In the genomic region with DNA sequence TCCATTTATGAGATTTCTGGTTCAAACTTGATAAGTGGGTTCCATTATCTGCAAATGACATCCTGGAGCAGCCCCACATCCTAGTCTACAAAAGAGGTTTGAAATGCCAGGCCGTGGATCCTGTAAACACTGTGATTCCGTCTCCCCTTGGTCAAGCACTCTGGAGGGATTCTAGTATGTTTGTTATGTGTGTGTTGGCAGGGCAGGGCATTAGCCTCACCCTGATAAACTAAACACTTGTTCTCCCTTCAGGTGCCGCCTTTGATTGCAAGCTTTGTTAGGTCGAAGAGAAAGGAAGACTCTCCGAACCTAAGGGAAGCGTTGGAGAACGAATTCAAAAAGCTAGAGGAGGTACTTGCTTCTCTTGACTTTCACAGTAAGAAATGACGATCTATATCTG, we compare ENCODE assay signal across 23 mouse cellular contexts. TPM values are rescaled to one million over a fixed set of nuclear protein-coding genes. Genes with fewer than 3 reads are reported as not detected.
"Had no signal": no experiment of that assay in that cellular context is flagged by ENCODE, and none has a peak within 500 bp of the region (broad histone marks: within the 10 kb centered on the region; RNA-seq: fewer than 3 reads in every experiment).

No protein-coding gene starts in this region.

- H3K4me3 ChIP-seq: layer of hippocampus, adult 2 months; left cerebral cortex, adult 2 months; limb, embryonic 12.5 days; limb, embryonic 15.5 days; neural tube, embryonic 13.5 days had no signal

- DNase-seq: kidney, adult 2 months; kidney, postnatal 25 days; layer of hippocampus, adult 9-11 months; liver, postnatal 0 days; midbrain, embryonic 14.5 days; retina, postnatal 1 day; right cerebral cortex, postnatal 25 days; spleen, adult 18-20 months; thymus, postnatal 25 days had no signal

- H3K27me3 ChIP-seq: limb, embryonic 12.5 days; limb, embryonic 15.5 days; neural tube, embryonic 13.5 days had no signal

- ATAC-seq: hindbrain, postnatal 0 days; inflammation-experienced regulatory T-cells, adult 6 months; intestine, embryonic 16.5 days; liver, postnatal 0 days had no signal

- H3K27ac ChIP-seq: hindbrain, postnatal 0 days; kidney, postnatal 0 days; layer of hippocampus, adult 2 months; left cerebral cortex, adult 2 months; limb, embryonic 12.5 days; limb, embryonic 15.5 days; liver, embryonic 14.5 days; neural tube, embryonic 13.5 days had no signal

- H3K9ac ChIP-seq: limb, embryonic 12.5 days; limb, embryonic 15.5 days; liver, embryonic 14.5 days; liver, postnatal 0 days; neural tube, embryonic 13.5 days had no signal

- H3K4me2 ChIP-seq: limb, embryonic 12.5 days; limb, embryonic 15.5 days; liver, embryonic 11.5 days; midbrain, embryonic 11.5 days; neural tube, embryonic 13.5 days had no signal

- H3K9me3 ChIP-seq: limb, embryonic 12.5 days; limb, embryonic 15.5 days; neural tube, embryonic 13.5 days had no signal

RNA-seq across cellular contexts. Expression of a gene that starts 59.9 kb away (rescaled TPM):
- total RNA-seq: megakaryocyte progenitor cell, adult 5-6 weeks had no signal
- polyA plus RNA-seq: kidney, adult 2 months; large intestine, adult 2 months had no signal
